Mouse (Mus musculus) heart, embryonic 11.5 days (tissue): Measurements from ENCODE around the gene Tln1. TPM values are rescaled to one million over a fixed set of nuclear protein-coding genes. Genes with fewer than 3 reads are reported as not detected.
"Not testable (repeated sequence)": the region's sequence is repeated elsewhere in the genome, so short reads cannot be mapped to it uniquely, and the experiment has no call there.

Experiments
- ATAC-seq: fragments of 200-750 bp; cut with Nextera tagmentation; replicated peaks from 2 replicates; pipeline ENCODE4 v1.8.0; 2017; ENCODE audit warnings: moderate library complexity; ENCODE audit not compliant: insufficient number of reproducible peaks, low FRiP score, low TSS enrichment
- H3K27ac ChIP-seq: fragments of 300-500 bp; sonication (generic); 2 replicates; pipeline ENCODE4 v1.5.1; 2014; ENCODE audit warnings: mild to moderate bottlenecking, low read depth, low read length
- H3K27me3 ChIP-seq: fragments of 300-500 bp; sonication (generic); 2 replicates; pipeline ENCODE4 v1.6.1; 2014; ENCODE audit warnings: mild to moderate bottlenecking, low read length, mixed read lengths; ENCODE audit not compliant: control insufficient read depth, insufficient read depth
- H3K36me3 ChIP-seq: fragments of 300-500 bp; sonication (generic); 2 replicates; pipeline ENCODE4 v1.6.1; 2014; ENCODE audit warnings: mild to moderate bottlenecking, low read length, moderate library complexity, mixed read lengths; ENCODE audit not compliant: control insufficient read depth, insufficient read depth
- H3K4me1 ChIP-seq: fragments of 300-500 bp; sonication (generic); 2 replicates; pipeline ENCODE4 v1.6.1; 2014; ENCODE audit warnings: low read length; ENCODE audit not compliant: control insufficient read depth, insufficient read depth
- H3K4me2 ChIP-seq: fragments of 300-500 bp; sonication (generic); 2 replicates; pipeline ENCODE4 v1.6.1; 2014; ENCODE audit warnings: mild to moderate bottlenecking, moderate library complexity
- H3K4me3 ChIP-seq: fragments of 300-500 bp; sonication (generic); 2 replicates; pipeline ENCODE4 v1.5.1; 2014; ENCODE audit warnings: low read depth, low read length
- H3K9ac ChIP-seq: fragments of 300-500 bp; sonication (generic); 2 replicates; pipeline ENCODE4 v1.6.1; 2014; ENCODE audit warnings: mild to moderate bottlenecking, low read depth, low read length, moderate library complexity
- H3K9me3 ChIP-seq: fragments of 300-500 bp; sonication (generic); replicated peaks from 2 replicates; pipeline ENCODE4 v1.6.1; 2016; ENCODE audit warnings: low read length; ENCODE audit not compliant: control insufficient read depth
- WGBS: fragments of 180-500 bp; shearing (Covaris S2); extraction: QIAGEN DNeasy Blood & Tissue Kit; methylation state at CpG from one replicate; pipeline ENCODE4 v1.1.7; 2014; ENCODE audit not compliant: insufficient replicate concordance; 5-methylcytosine and 5-hydroxymethylcytosine counted together
- polyA plus RNA-seq: library from polyadenylated mRNA; unstranded; fragments of >200 nt; fragmentation: Nextera tagmentation; extraction: Ambion mirVana; gene quantifications from 2 replicates; pipeline ENCODE4 v1.2.1, GENCODE M21; 2014

The Tln1 gene
- polyA plus RNA-seq, 1 experiment from 2014 or later = 86.2 TPM

DNA sequence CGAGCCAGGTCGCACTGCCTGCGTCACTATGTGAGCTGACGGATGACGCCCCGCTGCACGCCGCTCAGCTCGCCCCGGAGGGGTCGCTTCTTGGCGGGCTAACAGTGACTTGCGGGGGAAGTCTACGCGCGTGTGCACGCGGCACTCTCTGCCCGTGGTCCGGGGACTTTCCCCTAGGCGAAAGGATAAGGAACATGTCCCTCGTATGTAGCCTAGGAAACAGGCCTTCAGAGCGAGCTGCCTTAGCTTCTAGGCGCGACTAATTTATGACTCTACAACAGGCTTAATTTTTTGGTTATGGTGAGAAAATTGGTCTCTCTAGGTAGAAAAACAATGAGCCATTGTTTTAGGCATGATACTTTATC is 69.7 kb downstream of the Tln1 start, which contains the start of gene Ccdc107:
Gene Ccdc107 (plus strand): TSS at position 80 of the 365 bp plus-strand sequence.
- Histone ChIP-seq H3K4me2 (peak within 1 kb of the TSS; percentile 88), H3K4me3 (peak within 1 kb of the TSS; percentile 76), H3K9ac (peak within 1 kb of the TSS; percentile 91), H3K9me3 (no peaks in the 10 kb centered on the region), H3K4me1 (peaks cover 25% of the 10 kb centered on the region), H3K27me3 (no peaks in the 10 kb centered on the region), H3K27ac (peak within 1 kb of the TSS; percentile 75), H3K36me3 (0 out of 2 replicates have a peak, but pooled peaks cover 2% of the 10 kb centered on the region)
- WGBS = 0% methylated on average over 25 of the region's 25 CpGs
- peak; percentile 97 for ATAC-seq

DNA sequence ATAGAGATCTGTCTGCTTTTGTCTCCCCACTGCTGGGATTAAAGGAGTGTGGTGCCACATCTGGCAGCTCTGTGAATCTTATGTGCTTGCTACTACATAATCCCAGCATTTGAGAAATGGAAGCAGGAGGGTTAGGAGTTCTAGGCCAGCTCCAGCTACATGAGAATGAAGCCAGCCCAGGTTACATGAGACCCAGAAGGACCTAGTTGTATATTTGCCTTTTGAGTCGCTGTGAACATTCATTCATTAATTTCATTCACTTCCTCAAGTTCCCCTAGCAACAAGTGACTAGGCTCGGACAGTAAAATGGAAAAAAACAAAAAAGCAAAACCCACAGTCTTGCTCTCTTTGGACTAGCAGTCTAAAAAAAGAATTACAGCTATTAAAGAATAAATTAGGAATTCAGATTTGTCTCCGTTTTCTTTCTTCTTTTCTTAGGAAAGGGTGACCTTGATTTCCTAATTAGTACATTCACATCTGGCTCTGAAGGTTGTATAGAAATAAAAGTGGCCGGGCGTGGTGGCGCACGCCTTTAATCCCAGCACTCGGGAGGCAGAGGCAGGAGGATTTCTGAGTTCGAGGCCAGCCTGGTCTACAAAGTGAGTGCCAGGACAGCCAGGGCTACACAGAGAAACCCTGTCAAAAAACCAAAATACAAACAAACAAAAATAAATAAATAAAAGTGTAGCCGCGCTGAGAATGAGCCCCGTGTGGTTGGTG is 70.2 kb downstream of the Tln1 start:
- Histone ChIP-seq H3K27ac (0 out of 2 replicates have a peak overlapping the region, but pooled peaks have one; percentile 75), H3K4me1 (peaks cover 19% of the 10 kb centered on the region), H3K9ac (no peak overlapping the region), H3K36me3 (no peaks in the 10 kb centered on the region), H3K4me3 (peak overlapping the region; percentile 76; the same call in 1 of the 2 replicates), H3K4me2 (peak overlapping the region; percentile 88), H3K9me3 (no peaks in the 10 kb centered on the region), H3K27me3 (no peaks in the 10 kb centered on the region)
- no peak for ATAC-seq
- 47% methylated on average over 12 of the region's 12 CpGs for WGBS

DNA sequence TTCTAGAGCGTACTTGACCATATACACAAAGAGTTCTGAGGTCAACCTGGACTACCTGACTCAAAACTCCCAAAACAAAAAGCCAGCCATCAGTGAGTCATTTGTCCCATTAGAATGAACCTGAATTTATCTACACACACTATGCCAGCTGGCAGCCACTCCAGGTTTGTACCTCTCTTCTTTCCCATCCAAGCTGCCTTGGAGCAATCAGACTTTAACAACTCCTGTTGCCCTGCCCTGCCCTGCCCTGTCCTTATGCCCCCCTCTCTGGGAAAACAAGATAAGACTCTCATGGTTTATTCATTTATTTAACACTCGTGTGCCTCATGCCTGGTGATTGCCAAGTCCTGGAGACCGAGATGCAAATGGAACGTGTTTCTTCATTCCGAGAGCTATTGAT is 71.7 kb downstream of the Tln1 start:
- H3K4me2 ChIP-seq = no peak overlapping the region

GRCm38 (mm10) chr4:43489611-43490010 is 72.9 kb downstream of the Tln1 start:
- Histone ChIP-seq H3K9me3 (no peaks in the 10 kb centered on the region), H3K4me2 (no peak overlapping the region), H3K36me3 (no peaks in the 10 kb centered on the region), H3K27ac (no peak overlapping the region), H3K9ac (no peak overlapping the region), H3K4me3 (no peak overlapping the region), H3K4me1 (peaks cover 7% of the 10 kb centered on the region), H3K27me3 (no peaks in the 10 kb centered on the region)
- no peak for ATAC-seq
- WGBS = 88% methylated on average over 3 of the region's 3 CpGs

More for the DNA sequence above, 71.7 kb downstream of the Tln1 start:
- Histone ChIP-seq H3K4me1 (peaks cover 11% of the 10 kb centered on the region), H3K9me3 (no peaks in the 10 kb centered on the region), H3K36me3 (no peaks in the 10 kb centered on the region), H3K4me3 (no peak overlapping the region), H3K27ac (no peak overlapping the region), H3K9ac (no peak overlapping the region), H3K27me3 (no peaks in the 10 kb centered on the region)
- no peak for ATAC-seq
- 79% methylated on average over 5 of the region's 5 CpGs for WGBS

DNA sequence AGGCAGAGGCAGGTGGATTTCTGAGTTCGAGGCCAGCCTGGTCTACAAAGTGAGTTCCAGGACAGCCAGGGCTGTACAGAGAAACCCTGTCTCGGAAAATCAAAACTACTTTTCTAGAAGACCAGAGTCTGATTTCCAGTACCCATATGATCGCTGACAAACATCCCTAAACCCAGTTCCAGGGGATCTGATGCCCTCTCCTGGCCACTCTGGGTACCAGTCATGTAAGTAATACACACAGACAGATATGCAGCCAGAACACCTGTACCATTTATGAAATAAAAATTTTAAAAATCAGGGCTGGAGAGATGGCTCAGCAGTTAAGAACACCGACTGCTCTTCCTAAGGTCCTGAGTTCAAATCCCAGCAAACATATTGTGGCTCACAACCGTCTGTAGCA is 76.8 kb downstream of the Tln1 start:
- not testable (repeated sequence) for H3K9me3 ChIP-seq, H3K4me3 ChIP-seq, H3K9ac ChIP-seq, H3K4me1 ChIP-seq, H3K36me3 ChIP-seq, H3K4me2 ChIP-seq, ATAC-seq, H3K27me3 ChIP-seq, H3K27ac ChIP-seq
- 77% methylated on average over 5 of the region's 5 CpGs for WGBS

GRCm38 (mm10) chr4:43483535-43484091 is 78.9 kb downstream of the Tln1 start, which contains the start of gene Sit1:
Gene Sit1 (minus strand): TSS chr4:43483734.
- Histone ChIP-seq H3K27me3 (no peaks in the 10 kb centered on the region), H3K4me1 (peaks cover under 1% of the 10 kb centered on the region; the same call in 1 of the 2 replicates), H3K9ac (no peak within 1 kb of the TSS), H3K4me2 (no peak within 1 kb of the TSS), H3K36me3 (no peaks in the 10 kb centered on the region), H3K4me3 (no peak within 1 kb of the TSS), H3K9me3 (no peaks in the 10 kb centered on the region), H3K27ac (no peak within 1 kb of the TSS)
- no peak for ATAC-seq
- WGBS = 45% methylated on average over 12 of the region's 12 CpGs

DNA sequence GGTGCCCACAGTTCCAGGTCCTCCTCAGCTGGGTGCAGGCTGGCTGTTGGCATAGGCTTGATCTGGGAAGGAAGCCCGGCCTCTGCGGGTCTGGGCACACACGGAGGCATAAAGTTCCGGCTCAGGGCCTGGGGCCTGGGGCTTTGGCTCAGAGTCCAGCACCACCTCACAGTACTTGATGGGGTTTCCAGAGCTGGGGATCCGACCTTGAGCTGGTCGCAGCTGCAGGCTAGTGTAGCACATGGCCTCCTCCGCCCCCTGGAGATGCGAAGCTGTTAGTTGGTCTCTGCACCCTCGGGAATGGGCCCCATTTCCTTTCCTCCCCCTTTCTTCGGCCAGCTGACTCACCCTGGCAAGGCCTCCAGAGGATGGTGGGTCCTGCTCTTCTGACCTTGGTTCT is 79.9 kb downstream of the Tln1 start:
- Histone ChIP-seq H3K27me3 (no peaks in the 10 kb centered on the region), H3K27ac (no peak overlapping the region), H3K4me3 (no peak overlapping the region), H3K36me3 (no peaks in the 10 kb centered on the region), H3K9ac (no peak overlapping the region), H3K9me3 (no peaks in the 10 kb centered on the region), H3K4me1 (peaks cover 3% of the 10 kb centered on the region; the same call in 1 of the 2 replicates), H3K4me2 (no peak overlapping the region)
- ATAC-seq = no peak
- WGBS = 63% methylated on average over 10 of the region's 10 CpGs

- no peak overlapping the region for H3K27ac ChIP-seq
- no peak for ATAC-seq
- H3K4me3 ChIP-seq = no peak overlapping the region
- H3K9me3 ChIP-seq = no peaks in the 10 kb centered on the region
- H3K27me3 ChIP-seq = no peaks in the 10 kb centered on the region
- no peak overlapping the region for H3K9ac ChIP-seq
- WGBS = 66% methylated on average over 7 of the region's 7 CpGs
- H3K4me2 ChIP-seq = no peak overlapping the region
- H3K36me3 ChIP-seq = no peaks in the 10 kb centered on the region
- peaks cover 3% of the 10 kb centered on the region; the same call in 1 of the 2 replicates for H3K4me1 ChIP-seq
Observed at GRCm38 (mm10) chr4:43481894-43482456, 80.5 kb downstream of the Tln1 start.
